Mouse (Mus musculus): ENCODE results near the gene Asb8. TPM values are rescaled to one million over a fixed set of nuclear protein-coding genes. Genes with fewer than 3 reads are reported as not detected.

Gene Asb8
- total RNA-seq, 4 experiments from 2014 or later, result 39.6 to 49.2 (median 43.8) TPM

Other genes starting within 250 kb of the Asb8 start
- 10 to 100 TPM; 69.3 to 87.1 (median 77.0) TPM for gene Tmem106c, start 201.4 kb downstream of the Asb8 start, total RNA-seq (2022)
- under 1 TPM in 1 of 4 experiments, not detected in 3; 0.28 TPM for gene Col2a1, start 160.9 kb downstream of the Asb8 start, total RNA-seq (2022)
- gene Pfkm, start 73.0 kb downstream of the Asb8 start, total RNA-seq (2022), result 100 to 1,000 TPM in 2 of 4 experiments, 10 to 100 TPM in 2; 73.8 to 119 (median 95.8) TPM
- 10 to 100 TPM; 17.8 to 24.9 (median 20.1) TPM for gene Senp1, start 71.9 kb downstream of the Asb8 start, total RNA-seq (2022)
- gene Ccdc184, start 1.5 kb upstream of the Asb8 start, total RNA-seq (2022), result 1 to 10 TPM in 2 of 4 experiments, under 1 TPM in 2; 0.59 to 1.3 (median 1.0) TPM
- not detected for gene Olfr288, start 29.9 kb upstream of the Asb8 start, total RNA-seq (2022)
- not detected for gene Gm44579, start 55.4 kb upstream of the Asb8 start, total RNA-seq (2022)
- gene Olfr287, start 55.4 kb upstream of the Asb8 start, total RNA-seq (2022), result under 1 TPM in 1 of 4 experiments, not detected in 3; 0.38 TPM
- not detected for gene Olfr286, start 68.8 kb upstream of the Asb8 start, total RNA-seq (2022)
- not detected for gene H1fnt, start 91.7 kb upstream of the Asb8 start, total RNA-seq (2022)
- gene Zfp641, start 130.5 kb upstream of the Asb8 start, total RNA-seq (2022), result 1 to 10 TPM; 3.9 to 7.8 (median 6.5) TPM
- gene Olfr285, start 151.7 kb upstream of the Asb8 start, total RNA-seq (2022), result not detected
- not detected for gene Olfr284, start 175.4 kb upstream of the Asb8 start, total RNA-seq (2022)
- not detected for gene Olfr283, start 215.3 kb upstream of the Asb8 start, total RNA-seq (2022)

Data from adrenal gland, adult 8-10 months (tissue).